Mouse (Mus musculus): ENCODE data around the gene Nrde2. TPM values are rescaled to one million over a fixed set of nuclear protein-coding genes. Genes with fewer than 3 reads are reported as not detected.

Gene Nrde2
- 3.5 and 4.7 TPM in 2 replicates for polyA plus RNA-seq (2015; fragmentation: Nextera tagmentation; extraction: Ambion mirVana)

- Histone ChIP-seq H3K9me3 (ENCODE audit: low read length) (no peaks in the 10 kb centered on the region), H3K4me2 (ENCODE audit: low read depth, low read length) (peak within 1 kb of the TSS; percentile 68), H3K4me3 (ENCODE audit: low read depth, low read length) (peak within 1 kb of the TSS; percentile 58), H3K9ac (replicated peaks) (peak within 1 kb of the TSS; percentile 62), H3K36me3 (replicated peaks; ENCODE audit: insufficient read depth, low read length) (no peaks in the 10 kb centered on the region; the same call in 1 of the 2 replicates), H3K27me3 (ENCODE audit: insufficient read depth, low read length) (no peaks in the 10 kb centered on the region), H3K4me1 (ENCODE audit: insufficient read depth) (peaks cover 8% of the 10 kb centered on the region), H3K27ac (ENCODE audit: low read depth) (peak within 1 kb of the TSS; percentile 50)
- under 1% methylated on average over 26 of the region's 26 CpGs for WGBS (ENCODE audit: insufficient replicate concordance)
- TF ChIP-seq EP300 (IDR thresholded peaks at IDR 0.05; ENCODE audit: low read depth): no peak
- peak; percentile 39 for TF ChIP-seq CTCF (IDR thresholded peaks at IDR 0.05; ENCODE audit: low read depth)
- DNase-seq (peak; percentile 89), ATAC-seq (peak; percentile 100)
These were observed at the start of gene Nrde2 for GRCm38 (mm10) chr12:100159261-100159975. Nrde2 (minus strand) TSS chr12:100159653.

GRCm38 (mm10) chr12:100206926-100207325 is 47.5 kb upstream of the Nrde2 start:
- no peaks in the 10 kb centered on the region for H3K9me3 ChIP-seq (ENCODE audit: low read length)
- peaks cover 17% of the 10 kb centered on the region for H3K4me1 ChIP-seq (ENCODE audit: insufficient read depth)
- no peak for TF ChIP-seq EP300 (IDR thresholded peaks at IDR 0.05; ENCODE audit: low read depth)
- TF ChIP-seq CTCF (IDR thresholded peaks at IDR 0.05; ENCODE audit: low read depth): no peak
- no peak overlapping the region for H3K4me3 ChIP-seq (ENCODE audit: low read depth, low read length)
- no peak overlapping the region for H3K27ac ChIP-seq (ENCODE audit: low read depth)
- H3K4me2 ChIP-seq (ENCODE audit: low read depth, low read length): no peak overlapping the region
- peaks cover 66% of the 10 kb centered on the region for H3K36me3 ChIP-seq (replicated peaks; ENCODE audit: insufficient read depth, low read length)
- no peak for DNase-seq
- no peak for ATAC-seq
- 90% methylated on average over 5 of the region's 5 CpGs for WGBS (ENCODE audit: insufficient replicate concordance)
- no peak overlapping the region for H3K9ac ChIP-seq (replicated peaks)
- H3K27me3 ChIP-seq (ENCODE audit: insufficient read depth, low read length): no peaks in the 10 kb centered on the region

GRCm38 (mm10) chr12:100206521-100206920 is 47.1 kb upstream of the Nrde2 start:
- H3K27me3 ChIP-seq (ENCODE audit: insufficient read depth, low read length): no peaks in the 10 kb centered on the region
- H3K9ac ChIP-seq (replicated peaks): no peak overlapping the region
- H3K27ac ChIP-seq (ENCODE audit: low read depth): no peak overlapping the region
- peaks cover 66% of the 10 kb centered on the region for H3K36me3 ChIP-seq (replicated peaks; ENCODE audit: insufficient read depth, low read length)
- peaks cover 17% of the 10 kb centered on the region for H3K4me1 ChIP-seq (ENCODE audit: insufficient read depth)
- H3K4me3 ChIP-seq (ENCODE audit: low read depth, low read length): no peak overlapping the region
- WGBS (ENCODE audit: insufficient replicate concordance): 83% methylated on average over 3 of the region's 3 CpGs
- no peak for ATAC-seq
- DNase-seq: no peak
- TF ChIP-seq EP300 (IDR thresholded peaks at IDR 0.05; ENCODE audit: low read depth) (no peak), CTCF (IDR thresholded peaks at IDR 0.05; ENCODE audit: low read depth) (no peak)
- no peak overlapping the region for H3K4me2 ChIP-seq (ENCODE audit: low read depth, low read length)
- H3K9me3 ChIP-seq (ENCODE audit: low read length): no peaks in the 10 kb centered on the region

- Histone ChIP-seq H3K4me2 (ENCODE audit: low read depth, low read length) (no peak overlapping the region), H3K36me3 (replicated peaks; ENCODE audit: insufficient read depth, low read length) (peaks cover 66% of the 10 kb centered on the region), H3K27me3 (ENCODE audit: insufficient read depth, low read length) (no peaks in the 10 kb centered on the region), H3K4me3 (ENCODE audit: low read depth, low read length) (no peak overlapping the region), H3K27ac (ENCODE audit: low read depth) (no peak overlapping the region), H3K9ac (replicated peaks) (no peak overlapping the region), H3K9me3 (ENCODE audit: low read length) (no peaks in the 10 kb centered on the region), H3K4me1 (ENCODE audit: insufficient read depth) (peaks cover 12% of the 10 kb centered on the region)
- ATAC-seq: no peak
- 86% methylated on average over 8 of the region's 8 CpGs for WGBS (ENCODE audit: insufficient replicate concordance)
- no peak for TF ChIP-seq CTCF (IDR thresholded peaks at IDR 0.05; ENCODE audit: low read depth)
- TF ChIP-seq EP300 (IDR thresholded peaks at IDR 0.05; ENCODE audit: low read depth): no peak
- DNase-seq: no peak
These were observed 45.7 kb upstream of the Nrde2 start for GRCm38 (mm10) chr12:100205156-100205555.

GRCm38 (mm10) chr12:100203759-100204158 is 44.3 kb upstream of the Nrde2 start:
- H3K27me3 ChIP-seq (ENCODE audit: insufficient read depth, low read length): no peaks in the 10 kb centered on the region
- no peak overlapping the region for H3K4me3 ChIP-seq (ENCODE audit: low read depth, low read length)
- DNase-seq (no peak), ATAC-seq (no peak)
- 69% methylated on average over 3 of the region's 3 CpGs for WGBS (ENCODE audit: insufficient replicate concordance)
- no peak overlapping the region for H3K9ac ChIP-seq (replicated peaks)
- H3K4me1 ChIP-seq (ENCODE audit: insufficient read depth): peaks cover 15% of the 10 kb centered on the region
- no peaks in the 10 kb centered on the region for H3K9me3 ChIP-seq (ENCODE audit: low read length)
- no peak overlapping the region; the same call in 1 of the 2 replicates for H3K27ac ChIP-seq (ENCODE audit: low read depth)
- no peak overlapping the region for H3K4me2 ChIP-seq (ENCODE audit: low read depth, low read length)
- H3K36me3 ChIP-seq (replicated peaks; ENCODE audit: insufficient read depth, low read length): peaks cover 58% of the 10 kb centered on the region
- TF ChIP-seq EP300 (IDR thresholded peaks at IDR 0.05; ENCODE audit: low read depth) (no peak), CTCF (IDR thresholded peaks at IDR 0.05; ENCODE audit: low read depth) (no peak)

GRCm38 (mm10) chr12:100201838-100202237 is 42.4 kb upstream of the Nrde2 start:
- Histone ChIP-seq H3K27ac (ENCODE audit: low read depth) (no peak overlapping the region), H3K27me3 (ENCODE audit: insufficient read depth, low read length) (no peaks in the 10 kb centered on the region)

More at GRCm38 (mm10) chr12:100201838-100202237, 42.4 kb upstream of the Nrde2 start:
- ATAC-seq: peak; percentile 21
- TF ChIP-seq CTCF (IDR thresholded peaks at IDR 0.05; ENCODE audit: low read depth) (peak; percentile 100), EP300 (IDR thresholded peaks at IDR 0.05; ENCODE audit: low read depth) (no peak)
- Histone ChIP-seq H3K36me3 (replicated peaks; ENCODE audit: insufficient read depth, low read length) (peaks cover 44% of the 10 kb centered on the region), H3K9ac (replicated peaks) (0 out of 2 replicates have a peak overlapping the region, but pooled peaks have one; percentile 23), H3K4me3 (ENCODE audit: low read depth, low read length) (peak overlapping the region; percentile 96), H3K4me1 (ENCODE audit: insufficient read depth) (peaks cover 19% of the 10 kb centered on the region), H3K4me2 (ENCODE audit: low read depth, low read length) (peak overlapping the region; percentile 93), H3K9me3 (ENCODE audit: low read length) (no peaks in the 10 kb centered on the region)
- WGBS (ENCODE audit: insufficient replicate concordance): 2% methylated on average over 13 of the region's 13 CpGs
- DNase-seq: peak; percentile 93
